ENCODE assay signal across 15 mouse cellular contexts in the genomic region with DNA sequence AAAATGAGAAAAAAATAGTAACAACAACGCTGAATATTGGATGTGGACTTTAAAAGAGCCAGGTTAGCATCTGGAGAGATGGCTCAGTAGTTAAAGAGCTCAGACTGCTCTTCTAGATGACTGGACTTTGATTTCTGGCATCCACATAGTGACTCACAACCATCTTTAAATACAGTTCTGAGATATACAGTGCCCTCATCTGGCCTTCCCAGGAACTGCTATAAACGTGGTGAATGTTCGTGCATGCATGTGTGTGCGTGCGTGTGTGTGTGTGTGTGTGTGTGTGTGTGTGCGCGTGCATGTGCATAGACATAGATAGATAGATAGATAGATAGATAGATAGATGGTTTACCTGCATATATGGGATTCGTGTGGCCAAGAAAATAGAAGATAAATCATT. TPM values are rescaled to one million over a fixed set of nuclear protein-coding genes. Genes with fewer than 3 reads are reported as not detected.
DNase-seq lines count a peak whose midpoint lies in the region; ATAC-seq and TF ChIP-seq lines count a peak whose summit lies in the region.
"Had no signal": no experiment of that assay in that cellular context is flagged by ENCODE, and none has a peak within 500 bp of the region (broad histone marks: within the 10 kb centered on the region; RNA-seq: fewer than 3 reads in every experiment).

No protein-coding gene starts in this region.

- intact Hi-C loops in heart, adult 2 months (cut with DNase I): no loop called here
- intact Hi-C loops in heart, postnatal 25 days (cut with DNase I): no loop called here

- 86% methylated on average over 8 of the region's 8 CpGs for WGBS in heart, adult 2 months
- 89% methylated on average over 8 of the region's 8 CpGs for WGBS in lung, postnatal 0 days
- WGBS in lung, adult 2 months: 87% methylated on average over 8 of the region's 8 CpGs

- H3K4me2 ChIP-seq in lung, postnatal 0 days (replicated peaks; ENCODE audit: low read depth, low read length): no peak overlapping the region
- H3K4me2 ChIP-seq: heart, embryonic 15.5 days; hindbrain, embryonic 15.5 days; kidney, embryonic 15.5 days; liver, embryonic 15.5 days had no signal

- H3K9ac ChIP-seq in heart, adult 2 months (ENCODE audit: low read depth, low read length): no peak overlapping the region
- no peak overlapping the region for H3K9ac ChIP-seq in lung, postnatal 0 days (replicated peaks; ENCODE audit: low read depth)
- H3K9ac ChIP-seq: heart, embryonic 15.5 days; hindbrain, embryonic 15.5 days; kidney, embryonic 15.5 days; liver, embryonic 15.5 days had no signal

- H3K9me3 ChIP-seq in lung, postnatal 0 days (ENCODE audit: low read length): no peaks in the 10 kb centered on the region
- H3K9me3 ChIP-seq: G1E; heart, embryonic 15.5 days; hindbrain, embryonic 15.5 days; kidney, embryonic 15.5 days; liver, embryonic 15.5 days had no signal

- ATAC-seq in lung, postnatal 0 days: no peak
- peak; percentile 65 for ATAC-seq in megakaryocyte progenitor cell, adult 5-6 weeks (replicated peaks; ENCODE audit: poor library complexity)

- H3K27me3 ChIP-seq in heart, adult 2 months (ENCODE audit: control insufficient read depth, insufficient read depth, low read length): no peaks in the 10 kb centered on the region
- no peaks in the 10 kb centered on the region for H3K27me3 ChIP-seq in lung, postnatal 0 days (replicated peaks; ENCODE audit: insufficient read depth, low read length)
- H3K27me3 ChIP-seq: heart, embryonic 15.5 days; hindbrain, embryonic 15.5 days; kidney, embryonic 15.5 days; liver, embryonic 15.5 days had no signal

- H3K4me1 ChIP-seq in heart, adult 2 months (ENCODE audit: control insufficient read depth, insufficient read depth, low read length): no peaks in the 10 kb centered on the region; the same call in 1 of the 2 replicates
- H3K4me1 ChIP-seq in lung, postnatal 0 days (ENCODE audit: insufficient read depth, low read depth, low read length): no peaks in the 10 kb centered on the region
- no peaks in the 10 kb centered on the region for H3K4me1 ChIP-seq in lung, adult 2 months (ENCODE audit: control insufficient read depth, insufficient read depth, low read length)
- H3K4me1 ChIP-seq: heart, embryonic 15.5 days; kidney, embryonic 15.5 days; liver, embryonic 15.5 days had no signal

- DNase-seq in heart, adult 2 months: no peak
- DNase-seq in heart, postnatal 25 days (ENCODE audit: low spot score): no peak
- DNase-seq in lung, postnatal 0 days (ENCODE audit: low spot score): no peak
- DNase-seq in lung, adult 2 months: no peak
- peak; percentile 45 for DNase-seq in ES-CJ7 (ENCODE audit: low read depth, low spot score)
- no peak for DNase-seq in adrenal gland, adult 8-10 months
- no peak for DNase-seq in retina, postnatal 1 day
- DNase-seq: cerebellum, adult 11-12 months; thymus, adult 18-20 months had no signal

- H3K27ac ChIP-seq in heart, adult 2 months: no peak overlapping the region
- no peak overlapping the region for H3K27ac ChIP-seq in lung, postnatal 0 days (ENCODE audit: low read length)
- H3K27ac ChIP-seq: heart, embryonic 15.5 days; hindbrain, embryonic 15.5 days; kidney, embryonic 15.5 days; liver, embryonic 15.5 days had no signal

- TF ChIP-seq EP300 in heart, adult 2 months (IDR thresholded peaks at IDR 0.05; ENCODE audit: insufficient read depth, low read depth, low read length): no peak
- TF ChIP-seq EP300 in lung, postnatal 0 days (IDR thresholded peaks at IDR 0.05): no peak

- TF ChIP-seq CTCF in heart, adult 2 months (IDR thresholded peaks at IDR 0.05): peak; percentile 14
- TF ChIP-seq CTCF in lung, postnatal 0 days (IDR thresholded peaks at IDR 0.05): peak; percentile 37
- no peak for TF ChIP-seq CTCF in lung, adult 2 months (IDR thresholded peaks at IDR 0.05; ENCODE audit: insufficient read depth, low read length)

- no peaks in the 10 kb centered on the region for H3K79me2 ChIP-seq in heart, adult 2 months (replicated peaks; ENCODE audit: control insufficient read depth, insufficient read depth, low read length)

- no peak for TF ChIP-seq POLR2A in heart, adult 2 months (IDR thresholded peaks at IDR 0.05; ENCODE audit: insufficient read depth, low read depth, low read length)
- no peak for TF ChIP-seq POLR2A in lung, adult 2 months (IDR thresholded peaks at IDR 0.05; ENCODE audit: borderline replicate concordance, extremely low read depth, low read depth, low read length)

- no peaks in the 10 kb centered on the region for H3K36me3 ChIP-seq in heart, adult 2 months (ENCODE audit: control insufficient read depth, insufficient read depth, low read length)
- H3K36me3 ChIP-seq in lung, postnatal 0 days (ENCODE audit: insufficient read depth, low read length): no peaks in the 10 kb centered on the region
- H3K36me3 ChIP-seq: G1E; heart, embryonic 15.5 days; hindbrain, embryonic 15.5 days; kidney, embryonic 15.5 days; liver, embryonic 15.5 days had no signal

- H3K4me3 ChIP-seq in heart, adult 2 months: no peak overlapping the region
- H3K4me3 ChIP-seq in lung, postnatal 0 days (ENCODE audit: low read depth, low read length): no peak overlapping the region
- no peak overlapping the region for H3K4me3 ChIP-seq in lung, adult 2 months (replicated peaks; ENCODE audit: extremely low read depth, low read depth, low read length)
- H3K4me3 ChIP-seq: heart, embryonic 15.5 days; hindbrain, embryonic 15.5 days; kidney, embryonic 15.5 days; liver, embryonic 15.5 days had no signal

RNA-seq across cellular contexts. Expression of a gene that starts 30.3 kb away (rescaled TPM):
- 10 to 100 TPM; 66.7 to 79.4 TPM for total RNA-seq in heart, adult 2 months (2021)
- polyA plus RNA-seq in heart, adult 2 months (2012; rRNA removed): 28.7 and 30.9 TPM in 2 replicates
- total RNA-seq in heart, postnatal 25 days (2021): 10 to 100 TPM; 71.4 to 78.2 TPM
- 0.36 and 0.39 TPM in 2 replicates for polyA plus RNA-seq in lung, postnatal 0 days (2015; fragmentation: Nextera tagmentation; extraction: Ambion mirVana)
- polyA plus RNA-seq in lung, adult 2 months (2012; rRNA removed): 1.5 and 4.2 TPM in 2 replicates
- total RNA-seq in megakaryocyte progenitor cell, adult 5-6 weeks (2015): not detected in 2 replicates
- 0.03 TPM in 1 of 2 replicates, not detected in the other for total RNA-seq in megakaryocyte progenitor cell, adult 5-6 weeks (2017)
- 1 to 10 TPM; 2.8 to 5.9 (median 5.0) TPM for total RNA-seq in adrenal gland, adult 8-10 months (2022)
- polyA plus RNA-seq: G1E had no signal

Comparison
In these comparisons a context has a peak if more than half of its experiments do, and no peak if none do; other contexts are left out.
1. RNA of a gene that starts 30.3 kb away (total RNA-seq): 66.7 to 79.4 TPM in heart, adult 2 months and 71.4 to 78.2 TPM in heart, postnatal 25 days; 2.8 to 5.9 TPM in adrenal gland, adult 8-10 months and 0.03 TPM in megakaryocyte progenitor cell, adult 5-6 weeks; every median in the first group is over 4 times any median in the second.